Mouse (Mus musculus): Measurements from ENCODE around the gene Plekha7. TPM values are rescaled to one million over a fixed set of nuclear protein-coding genes. Genes with fewer than 3 reads are reported as not detected.
"Not testable (repeated sequence)": the region's sequence is repeated elsewhere in the genome, so short reads cannot be mapped to it uniquely, and the experiment has no call there.

Gene Plekha7
- polyA plus RNA-seq, 1 experiment from 2014 or later = 6.7 TPM

DNA sequence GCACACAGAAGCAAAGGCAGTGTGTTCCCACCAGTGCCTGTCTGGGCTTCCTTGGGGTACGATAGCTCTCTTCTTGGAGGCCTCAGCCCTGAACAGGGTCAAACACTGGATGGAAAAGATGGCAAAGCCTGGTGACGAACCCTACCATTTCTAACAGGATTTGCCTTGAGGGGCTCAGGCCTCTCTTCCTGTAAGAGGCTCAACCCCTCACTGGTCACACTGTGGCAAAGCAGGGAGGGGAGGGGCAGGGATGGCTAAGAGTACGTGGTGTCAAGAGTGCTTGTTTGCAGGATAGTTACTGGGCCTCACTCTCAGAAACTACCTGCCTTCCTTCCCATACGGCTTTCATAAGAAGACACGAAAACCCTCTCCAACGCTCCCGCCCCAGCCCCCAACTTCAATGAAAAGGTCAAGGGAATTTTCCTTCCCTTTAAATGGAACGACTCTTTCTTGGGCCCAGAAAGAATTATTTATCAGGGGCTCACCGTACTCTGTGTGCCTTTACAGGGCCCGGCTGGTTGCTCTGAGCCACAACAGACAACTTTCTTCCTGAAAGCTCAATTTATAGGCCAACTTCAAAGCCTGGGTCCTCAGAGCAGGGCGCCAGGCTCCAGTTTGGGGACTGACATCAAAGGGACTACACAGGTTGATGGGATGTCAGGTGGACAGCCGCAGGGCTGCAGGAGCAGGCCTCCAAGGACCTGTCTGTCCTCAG, 192.8 kb downstream of the Plekha7 start:
- no peaks in the 10 kb centered on the region for H3K36me3 ChIP-seq
- 65% methylated on average over 12 of the region's 12 CpGs for WGBS
- ATAC-seq (ENCODE audit: low read depth) = no peak
- H3K4me2 ChIP-seq = no peak overlapping the region
- no peak overlapping the region for H3K4me3 ChIP-seq
- no peak overlapping the region for H3K9ac ChIP-seq
- H3K9me3 ChIP-seq = no peaks in the 10 kb centered on the region
- no peaks in the 10 kb centered on the region for H3K4me1 ChIP-seq (replicated peaks)
- H3K27ac ChIP-seq (replicated peaks) = no peak overlapping the region
- no peaks in the 10 kb centered on the region for H3K27me3 ChIP-seq

DNA sequence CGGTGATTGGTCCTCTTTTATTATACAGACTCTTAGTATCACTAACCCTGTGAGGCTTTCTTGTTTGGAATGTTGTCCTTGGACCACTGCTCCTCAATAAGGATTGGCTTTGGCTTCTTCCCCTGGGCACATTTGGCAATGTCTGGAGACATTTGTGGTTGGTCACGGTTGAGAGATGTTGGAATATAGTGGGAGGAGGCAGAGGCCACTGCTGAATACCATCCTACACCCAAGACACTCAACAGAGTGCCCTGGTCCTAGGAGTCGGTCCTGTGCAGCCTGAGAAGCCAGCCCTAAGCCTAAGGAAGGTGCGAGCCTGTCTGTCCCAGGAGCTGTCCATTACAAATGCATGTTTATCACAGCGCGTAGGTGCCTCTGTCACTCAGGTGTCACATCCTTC, 196.6 kb downstream of the Plekha7 start:
- Histone ChIP-seq H3K4me1 (replicated peaks) (no peaks in the 10 kb centered on the region), H3K27ac (replicated peaks) (no peak overlapping the region), H3K4me2 (no peak overlapping the region), H3K27me3 (no peaks in the 10 kb centered on the region), H3K36me3 (peaks cover 6% of the 10 kb centered on the region), H3K4me3 (no peak overlapping the region), H3K9me3 (no peaks in the 10 kb centered on the region), H3K9ac (no peak overlapping the region)
- WGBS = 88% methylated on average over 6 of the region's 6 CpGs
- ATAC-seq (ENCODE audit: low read depth) = no peak

- no peak overlapping the region for H3K27ac ChIP-seq (replicated peaks)
- 59% methylated on average over 3 of the region's 3 CpGs for WGBS
- H3K9me3 ChIP-seq = no peaks in the 10 kb centered on the region
- H3K27me3 ChIP-seq = no peaks in the 10 kb centered on the region
- no peak overlapping the region for H3K4me3 ChIP-seq
- H3K4me1 ChIP-seq (replicated peaks) = no peaks in the 10 kb centered on the region
- H3K9ac ChIP-seq = no peak overlapping the region
- H3K4me2 ChIP-seq = no peak overlapping the region
- peaks cover 14% of the 10 kb centered on the region for H3K36me3 ChIP-seq
- ATAC-seq (ENCODE audit: low read depth) = no peak
These were observed 197.5 kb downstream of the Plekha7 start for GRCm38 (mm10) chr7:116110661-116111060.

DNA sequence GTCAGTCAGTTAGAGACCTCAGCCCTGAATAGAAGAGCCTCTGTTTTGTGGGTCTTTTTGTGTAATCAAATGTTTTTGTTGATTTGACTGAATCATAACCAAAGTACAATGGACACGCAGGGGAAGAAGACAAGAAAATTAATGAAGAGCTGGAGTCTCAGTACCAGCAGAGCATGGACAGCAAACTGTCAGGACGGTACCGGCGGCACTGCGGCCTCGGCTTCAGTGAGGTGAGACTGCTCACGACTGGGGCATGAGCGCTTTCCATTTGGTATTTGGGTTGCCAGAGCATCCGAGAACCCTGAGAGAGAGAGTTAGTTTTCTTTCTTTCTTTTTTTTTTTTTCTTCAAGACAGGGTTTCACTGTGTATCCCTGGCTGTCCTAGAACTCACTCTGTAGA, 205.1 kb downstream of the Plekha7 start:
- WGBS = 96% methylated on average over 9 of the region's 9 CpGs
- H3K27ac ChIP-seq (replicated peaks) = no peak overlapping the region
- H3K4me3 ChIP-seq = no peak overlapping the region
- H3K9ac ChIP-seq = no peak overlapping the region
- peaks cover 7% of the 10 kb centered on the region for H3K4me1 ChIP-seq (replicated peaks)
- H3K36me3 ChIP-seq = peaks cover 66% of the 10 kb centered on the region
- ATAC-seq (ENCODE audit: low read depth) = no peak
- H3K27me3 ChIP-seq = no peaks in the 10 kb centered on the region
- H3K9me3 ChIP-seq = no peaks in the 10 kb centered on the region
- H3K4me2 ChIP-seq = no peak overlapping the region

DNA sequence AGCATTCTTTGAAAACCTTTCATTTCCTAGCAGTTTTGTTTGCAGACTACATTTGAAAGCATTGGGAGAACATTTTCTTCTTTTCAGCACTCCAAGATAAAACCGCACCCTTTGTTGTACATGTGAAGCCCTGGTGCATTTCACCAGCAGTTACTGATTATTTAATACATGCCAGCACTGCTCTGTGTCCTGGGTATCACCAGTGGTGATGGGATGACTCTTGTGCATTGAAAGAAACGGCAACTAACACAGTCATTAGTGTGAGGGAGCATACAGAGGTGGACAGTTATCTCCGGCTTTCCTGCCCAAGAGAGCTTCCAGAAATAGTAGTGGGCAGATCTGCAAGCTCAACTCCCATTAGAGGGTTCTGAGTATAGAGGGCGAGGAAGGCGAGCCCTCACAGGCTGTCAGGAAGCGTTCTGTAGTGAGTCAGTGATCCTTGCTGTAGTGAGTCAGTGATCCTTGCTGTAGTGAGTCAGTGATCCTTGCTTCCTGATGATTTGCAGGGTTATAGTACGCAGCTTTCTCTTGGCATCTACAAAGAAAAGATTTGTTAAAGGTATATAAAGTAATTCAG, 208.1 kb downstream of the Plekha7 start:
- no peaks in the 10 kb centered on the region for H3K9me3 ChIP-seq
- no peak for ATAC-seq (ENCODE audit: low read depth)
- H3K4me3 ChIP-seq = no peak overlapping the region
- no peak overlapping the region for H3K4me2 ChIP-seq
- H3K9ac ChIP-seq = no peak overlapping the region
- 92% methylated on average over 7 of the region's 7 CpGs for WGBS
- peaks cover 45% of the 10 kb centered on the region for H3K36me3 ChIP-seq
- H3K4me1 ChIP-seq (replicated peaks) = peaks cover 16% of the 10 kb centered on the region
- no peak overlapping the region for H3K27ac ChIP-seq (replicated peaks)
- no peaks in the 10 kb centered on the region for H3K27me3 ChIP-seq

DNA sequence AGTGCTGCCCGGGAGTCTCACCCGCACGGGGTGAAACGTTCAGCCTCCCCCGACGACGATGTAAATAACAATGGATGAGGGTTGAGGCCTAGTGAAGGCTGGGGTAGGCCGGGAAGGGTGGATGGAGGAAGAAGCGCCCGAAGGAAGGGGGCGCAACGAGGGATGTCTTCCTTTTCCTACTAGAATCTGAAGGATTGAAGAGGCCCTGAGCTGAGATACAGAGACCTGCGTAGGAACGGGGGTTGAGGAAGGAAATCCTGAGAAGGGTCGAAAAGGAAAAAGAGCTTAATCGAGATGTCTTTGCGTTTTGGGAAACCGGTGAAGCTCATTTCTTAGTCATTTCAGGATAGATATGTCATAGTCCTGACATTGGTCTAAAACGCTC, 214.7 kb downstream of the Plekha7 start:
- under 1% methylated on average over 19 of the region's 19 CpGs for WGBS
- ATAC-seq (ENCODE audit: low read depth) = peak; percentile 90
- peak overlapping the region; percentile 80 for H3K4me2 ChIP-seq
- no peaks in the 10 kb centered on the region for H3K9me3 ChIP-seq
- no peaks in the 10 kb centered on the region for H3K36me3 ChIP-seq
- peak overlapping the region; percentile 98 for H3K27ac ChIP-seq (replicated peaks)
- H3K4me3 ChIP-seq = peak overlapping the region; percentile 70
- H3K9ac ChIP-seq = peak overlapping the region; percentile 90
- no peaks in the 10 kb centered on the region for H3K27me3 ChIP-seq
- H3K4me1 ChIP-seq (replicated peaks) = peaks cover 27% of the 10 kb centered on the region

GRCm38 (mm10) chr7:116092710-116093465, 215.3 kb downstream of the Plekha7 start:
- Histone ChIP-seq H3K36me3 (no peaks in the 10 kb centered on the region), H3K9me3 (no peaks in the 10 kb centered on the region), H3K4me2 (peak overlapping the region; percentile 80), H3K4me3 (peak overlapping the region; percentile 70), H3K9ac (peak overlapping the region; percentile 90), H3K27me3 (no peaks in the 10 kb centered on the region), H3K27ac (replicated peaks) (peak overlapping the region; percentile 98), H3K4me1 (replicated peaks) (peaks cover 27% of the 10 kb centered on the region)
- ATAC-seq (ENCODE audit: low read depth) = peak; percentile 100
- WGBS = under 1% methylated on average over 38 of the region's 38 CpGs

GRCm38 (mm10) chr7:116084366-116084765, 223.8 kb downstream of the Plekha7 start, which contains the start of gene Gm4353:
Gene Gm4353 (minus strand): TSS chr7:116084635.
- H3K4me1 ChIP-seq (replicated peaks); H3K4me2 ChIP-seq; H3K27ac ChIP-seq (replicated peaks); H3K9me3 ChIP-seq; ATAC-seq (ENCODE audit: low read depth); H3K36me3 ChIP-seq; H3K4me3 ChIP-seq; H3K27me3 ChIP-seq; H3K9ac ChIP-seq: not testable (repeated sequence)
- 95% methylated on average over 11 of the region's 11 CpGs for WGBS

Other genes with a start within 250 kb of the Plekha7 start
- gene Gm4353, start 223.7 kb downstream of the Plekha7 start, polyA plus RNA-seq (2015; fragmentation: Nextera tagmentation; extraction: Ambion mirVana) = 1.5 TPM in 2 replicates
- 578 and 606 TPM in 2 replicates for gene Rps13, start 25.8 kb upstream of the Plekha7 start, polyA plus RNA-seq (2015; fragmentation: Nextera tagmentation; extraction: Ambion mirVana)
- gene Pik3c2a, start 135.1 kb upstream of the Plekha7 start, polyA plus RNA-seq (2015; fragmentation: Nextera tagmentation; extraction: Ambion mirVana) = 17.3 TPM in 2 replicates
- gene Nucb2, start 196.0 kb upstream of the Plekha7 start, polyA plus RNA-seq (2015; fragmentation: Nextera tagmentation; extraction: Ambion mirVana) = 20.2 and 22.2 TPM in 2 replicates